Mouse (Mus musculus): ENCODE data around the gene C530008M17Rik. TPM values are rescaled to one million over a fixed set of nuclear protein-coding genes. Genes with fewer than 3 reads are reported as not detected.

The C530008M17Rik gene
- total RNA-seq, 2 experiments from 2014 or later: 118 to 125 TPM

DNA sequence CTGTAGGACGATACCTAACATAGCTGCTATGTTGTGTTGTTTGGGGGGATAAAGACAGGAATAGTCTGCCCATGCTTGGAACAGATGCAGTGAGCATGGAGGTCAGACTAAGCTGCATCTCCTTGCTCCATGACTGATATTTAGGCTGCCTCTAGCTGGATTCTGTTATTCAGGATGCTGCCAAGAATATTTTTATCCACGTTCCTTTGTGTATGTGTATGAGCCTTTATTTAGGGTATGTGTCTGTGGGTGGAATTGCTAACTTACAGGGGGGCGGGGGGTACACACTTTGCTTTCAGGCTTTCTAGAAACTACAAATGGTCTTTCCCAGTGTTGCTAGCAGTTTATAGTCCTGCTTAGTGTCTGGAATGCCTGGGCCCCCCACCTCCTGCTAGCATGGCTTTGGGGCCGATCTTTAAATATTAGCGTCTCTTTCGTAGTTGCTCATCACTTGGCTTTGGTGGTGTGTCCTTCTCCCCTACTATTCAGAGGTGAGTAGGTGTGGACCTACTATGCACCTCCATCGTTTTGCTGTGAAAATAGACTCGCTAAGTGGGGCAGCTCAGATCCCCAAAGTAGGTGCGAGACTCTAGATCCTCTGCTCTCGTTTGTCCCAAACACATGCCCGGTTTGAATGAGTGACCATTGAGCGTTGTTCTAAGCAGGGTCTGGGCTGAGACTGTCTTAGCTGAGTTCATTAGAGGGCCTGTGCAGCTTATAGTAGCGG, 45.0 kb downstream of the C530008M17Rik start:
- no peak for DNase-seq (ENCODE audit: low spot score in 2 of 2)

DNA sequence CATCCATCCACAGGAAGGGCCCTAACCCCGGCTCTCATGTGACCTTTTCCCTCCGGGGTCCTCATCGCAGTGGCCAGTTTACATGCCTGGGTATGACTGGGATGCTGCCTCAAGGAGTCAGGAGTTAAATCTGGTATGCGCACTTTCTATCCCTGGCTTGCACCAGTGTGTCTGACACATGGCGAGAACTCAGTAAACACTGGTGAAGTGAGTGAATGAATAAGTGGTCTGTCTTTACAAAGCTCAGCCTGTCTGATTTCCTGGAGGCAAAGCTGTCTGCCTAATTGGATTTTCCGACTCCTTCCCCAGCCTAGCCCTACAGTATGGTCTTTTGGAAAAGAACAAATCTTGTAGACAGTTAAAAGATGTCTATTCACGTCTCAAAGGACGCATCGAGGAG, 45.8 kb downstream of the C530008M17Rik start:
- DNase-seq (ENCODE audit: low spot score in 2 of 2): peak in 1 of 2 experiments; percentile 36

DNA sequence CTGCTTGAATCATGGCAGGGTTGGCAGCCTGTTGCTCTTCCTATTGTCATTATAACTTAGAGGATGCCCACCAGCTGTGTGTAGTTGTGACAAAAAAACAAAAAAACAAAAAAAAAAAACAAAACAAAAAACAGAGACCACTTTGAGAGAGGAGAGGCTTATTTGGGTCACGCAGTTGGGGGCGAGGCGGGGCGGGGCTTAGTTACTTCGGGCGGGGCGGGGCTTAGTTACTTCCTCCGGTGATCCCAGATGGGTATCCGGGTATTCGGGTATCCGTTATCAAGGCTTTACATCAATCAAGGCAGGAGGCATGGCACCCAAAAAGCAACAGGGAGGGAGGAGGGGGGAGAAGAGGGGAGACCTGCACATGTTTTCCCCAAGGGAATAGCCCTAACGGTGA, 46.3 kb downstream of the C530008M17Rik start:
- DNase-seq (ENCODE audit: low spot score in 2 of 2): no peak

DNA sequence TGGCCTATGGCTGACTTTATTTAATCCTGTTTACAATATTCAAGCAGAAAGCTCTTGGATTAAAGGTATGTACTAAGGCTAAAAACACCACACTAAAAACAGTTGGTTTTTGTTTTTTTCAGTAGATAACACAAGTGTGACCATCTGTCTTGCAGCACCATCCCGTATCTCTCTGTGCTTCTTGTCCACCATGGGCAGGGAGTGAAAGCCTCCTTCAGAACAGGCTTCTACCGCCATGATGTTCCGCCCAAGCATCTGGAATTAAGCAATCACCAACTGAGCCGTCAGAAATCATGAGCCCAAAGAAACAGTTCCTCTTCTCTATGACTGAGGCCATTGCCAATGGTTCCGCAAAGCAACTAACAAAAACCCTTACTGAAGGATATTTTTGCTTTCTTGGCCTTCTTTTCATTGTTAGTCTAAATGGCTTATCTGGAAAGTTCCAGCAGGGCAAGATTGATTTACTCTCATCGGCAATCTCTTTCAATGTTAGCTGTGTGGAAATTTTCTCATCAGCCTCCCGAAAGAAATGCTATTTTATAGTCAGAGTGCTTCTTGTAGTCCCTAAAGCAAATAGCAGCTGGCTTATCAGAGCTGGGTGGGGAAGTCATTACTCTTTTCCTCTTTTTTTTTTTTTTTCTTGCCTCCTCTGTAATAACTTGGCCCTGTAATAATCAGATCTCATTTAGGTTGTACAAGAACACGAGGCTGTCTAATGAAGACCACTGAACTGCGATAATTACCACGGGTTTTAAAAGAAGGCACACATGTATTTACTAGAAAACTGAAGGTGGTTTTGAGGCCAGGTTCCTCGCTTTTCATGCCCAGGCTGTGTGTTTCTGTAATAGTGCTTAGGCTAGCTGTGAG, 49.2 kb downstream of the C530008M17Rik start:
- no peak for DNase-seq (ENCODE audit: low spot score in 2 of 2)

DNA sequence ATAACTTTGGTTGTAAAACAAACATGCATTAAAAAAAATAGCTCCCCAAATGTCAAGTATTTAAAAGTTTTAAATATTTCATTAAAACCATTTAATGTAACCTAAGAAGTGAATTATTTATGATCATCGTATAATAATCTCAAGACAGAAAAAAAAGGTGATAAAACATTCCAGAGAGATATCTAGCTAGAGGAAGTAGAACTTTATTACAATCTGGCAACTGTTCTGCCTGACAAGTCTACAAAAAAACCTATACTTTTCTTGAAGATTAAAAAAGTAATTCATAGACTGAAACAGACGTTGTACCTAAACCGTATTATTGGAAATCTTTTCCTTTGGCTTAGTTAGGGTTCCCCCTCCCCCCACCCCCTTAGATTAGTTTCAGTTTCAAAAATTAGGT, 50.8 kb downstream of the C530008M17Rik start:
- no peak for DNase-seq (ENCODE audit: low spot score in 2 of 2)

DNA sequence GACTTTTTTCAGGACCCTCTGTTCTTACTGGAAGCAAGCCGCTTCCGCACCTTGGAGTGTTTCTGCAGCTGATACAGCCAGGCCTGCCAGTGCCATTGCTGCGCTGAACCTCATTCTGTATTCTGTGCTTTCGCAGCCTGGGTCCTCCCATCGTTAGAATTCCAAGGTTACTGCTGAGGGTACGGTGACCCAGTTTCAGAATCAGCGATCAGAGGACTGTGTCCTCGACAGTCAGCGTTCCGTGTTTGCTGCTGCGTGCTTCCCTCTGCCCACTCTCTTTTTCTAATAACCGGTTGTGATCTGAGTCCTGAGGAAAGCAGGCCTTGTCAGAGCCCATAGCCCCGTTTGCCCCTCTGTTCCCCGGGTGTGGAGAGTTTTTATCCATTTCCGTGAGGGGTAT, 51.7 kb downstream of the C530008M17Rik start:
- no peak for DNase-seq (ENCODE audit: low spot score in 2 of 2)

DNA sequence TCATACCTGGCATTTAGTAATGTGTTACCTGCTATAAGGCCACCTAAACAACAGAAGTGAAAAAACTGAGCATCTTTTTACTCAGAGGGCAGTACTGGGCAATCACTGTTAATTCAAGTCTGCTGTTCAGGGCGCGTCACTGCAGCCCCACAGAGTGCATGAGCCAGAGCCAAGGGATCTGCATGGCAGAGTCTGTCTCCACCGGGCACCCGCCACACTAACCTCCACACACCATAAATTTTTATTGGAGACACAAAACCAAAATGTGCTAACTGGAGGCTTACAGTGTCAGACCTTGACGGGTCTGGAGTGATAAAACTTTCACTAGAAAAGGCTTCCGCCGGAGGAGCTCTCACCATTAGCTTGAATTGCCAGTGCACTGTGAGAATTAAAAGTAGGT, 57.4 kb downstream of the C530008M17Rik start:
- DNase-seq (ENCODE audit: low spot score in 2 of 2): no peak

DNA sequence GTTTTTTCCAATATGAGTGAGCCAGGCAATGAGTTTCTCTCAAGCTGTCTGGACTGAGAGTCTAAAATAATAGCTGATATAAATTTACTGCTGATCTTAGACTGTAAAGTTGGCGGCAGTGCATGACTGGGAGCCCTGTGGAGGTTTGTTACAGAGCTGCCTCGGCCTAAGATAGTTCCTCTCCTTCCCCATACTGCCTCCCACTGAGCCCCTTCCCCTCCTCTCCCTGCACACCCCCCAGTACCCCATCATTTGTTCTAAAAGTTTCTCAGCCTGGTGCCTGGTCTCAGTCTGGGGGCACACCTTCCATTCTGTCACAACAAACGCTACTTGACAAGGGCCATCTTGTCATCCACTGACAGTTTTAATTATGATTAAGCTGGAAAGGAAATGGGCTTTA, 63.6 kb downstream of the C530008M17Rik start:
- DNase-seq (ENCODE audit: low spot score in 2 of 2): no peak

DNA sequence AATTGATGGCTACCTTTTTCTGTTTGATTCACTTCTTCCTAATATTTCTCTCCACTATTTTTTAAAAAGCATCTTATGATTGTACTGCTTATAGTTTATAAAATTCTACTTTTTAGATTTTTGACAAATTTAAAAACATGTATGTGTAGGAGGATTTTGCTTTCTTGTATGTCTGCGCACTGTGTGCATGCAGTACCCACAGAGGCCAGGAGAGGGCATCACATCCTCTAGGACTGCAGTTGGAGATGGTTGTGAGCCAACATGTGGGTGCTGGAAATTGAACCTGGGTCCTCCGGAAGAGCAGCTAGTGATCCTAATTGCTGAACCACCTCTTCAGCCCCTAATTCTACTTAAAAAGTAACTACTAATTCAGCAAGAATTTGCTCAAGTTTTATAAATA, 68.6 kb downstream of the C530008M17Rik start:
- no peak for DNase-seq (ENCODE audit: low spot score in 2 of 2)

DNA sequence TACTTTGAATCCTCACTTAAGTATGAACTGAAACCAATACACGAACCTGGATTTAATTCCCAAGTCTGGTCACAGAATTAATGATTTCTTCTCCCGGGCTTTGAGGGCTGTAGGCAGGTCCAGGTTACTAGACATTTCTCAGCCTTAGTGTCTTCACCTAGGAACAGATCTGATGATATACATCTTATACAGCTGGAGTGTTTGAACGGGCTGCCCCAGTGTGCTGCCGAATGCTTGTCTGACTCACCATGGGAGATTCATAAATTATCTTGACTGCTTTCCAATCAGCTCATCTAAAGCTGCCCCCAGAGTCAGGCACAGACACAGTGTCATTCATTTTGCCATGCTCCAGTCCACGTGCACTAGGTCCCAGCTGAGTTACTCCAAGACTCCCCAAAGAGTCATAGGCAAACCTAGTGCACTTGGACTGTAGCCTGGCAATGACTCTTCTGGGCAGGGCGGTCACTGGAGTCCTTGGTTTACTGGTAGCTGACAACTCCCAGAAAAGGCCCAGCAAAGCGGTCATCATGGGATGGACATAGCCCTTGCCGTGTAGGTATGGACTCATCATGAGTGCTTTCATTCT, 70.3 kb downstream of the C530008M17Rik start:
- DNase-seq (ENCODE audit: low spot score in 2 of 2): no peak

DNA sequence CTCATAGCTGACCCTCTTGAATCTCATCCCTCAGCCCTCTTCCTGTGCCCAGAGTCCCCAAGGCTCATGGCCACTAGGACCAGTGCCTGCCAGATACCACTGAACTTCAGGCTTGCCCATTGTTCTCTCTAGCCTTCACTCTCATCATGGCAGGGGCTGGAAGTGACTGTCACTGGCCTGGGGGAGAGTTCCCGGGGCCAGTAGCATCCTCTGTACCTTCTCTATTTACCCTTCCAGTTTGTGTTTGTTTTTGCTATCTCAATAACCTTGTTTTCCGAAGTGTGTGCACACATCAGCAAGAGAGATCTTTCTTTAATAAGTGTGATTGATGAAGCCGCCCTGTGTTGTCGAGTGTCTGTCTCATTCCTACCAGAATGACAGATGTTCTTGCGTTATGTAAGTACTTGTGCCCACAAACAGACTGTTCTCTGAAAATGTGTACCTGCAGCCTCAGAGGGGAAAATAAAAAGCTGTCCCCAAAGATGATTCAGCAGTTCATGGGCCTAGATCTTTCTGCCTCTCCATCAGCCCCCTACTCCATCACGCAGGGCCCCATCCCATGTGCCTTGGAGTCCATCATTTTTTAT, 76.8 kb downstream of the C530008M17Rik start:
- no peak for DNase-seq (ENCODE audit: low spot score in 2 of 2)

DNA sequence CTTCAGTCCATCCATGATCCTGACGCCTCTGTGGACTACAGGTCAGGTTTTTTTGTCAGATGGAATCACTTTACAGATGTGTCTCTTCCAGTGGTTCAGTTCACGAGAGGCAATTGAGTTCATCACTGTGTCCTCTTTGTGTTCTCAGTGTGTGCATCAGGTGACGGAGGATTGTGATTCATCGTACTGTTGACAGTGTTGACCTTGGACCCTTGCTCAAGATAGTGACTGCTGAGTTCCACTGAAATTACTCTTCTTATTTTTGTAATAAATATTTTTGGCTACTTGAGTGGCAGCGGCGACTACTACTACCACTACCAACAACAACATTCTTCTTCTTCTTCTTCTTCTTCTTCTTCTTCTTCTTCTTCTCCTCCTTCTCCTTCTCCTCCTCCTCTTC, 85.2 kb downstream of the C530008M17Rik start:
- no peak for DNase-seq (ENCODE audit: low spot score in 2 of 2)

DNA sequence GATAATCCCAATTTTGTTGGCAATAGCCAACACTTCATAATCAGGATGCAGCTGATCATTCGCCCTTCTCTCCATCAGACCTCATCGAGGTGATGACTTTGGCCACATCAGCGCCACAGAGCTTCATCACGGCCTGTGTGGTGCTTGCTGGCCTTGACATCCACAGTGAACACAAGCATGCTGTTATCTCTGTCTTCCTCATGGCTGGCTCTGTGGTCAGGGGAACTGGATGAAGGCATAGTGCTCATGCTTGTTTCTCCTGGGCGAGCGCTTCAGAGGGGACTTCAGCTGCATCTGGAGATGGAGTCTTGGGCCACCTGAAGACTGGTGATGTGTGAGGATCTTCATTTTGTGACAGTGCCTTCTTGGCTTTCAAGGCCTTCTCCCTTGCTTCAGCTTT, 85.8 kb downstream of the C530008M17Rik start:
- no peak for DNase-seq (ENCODE audit: low spot score in 2 of 2)

DNA sequence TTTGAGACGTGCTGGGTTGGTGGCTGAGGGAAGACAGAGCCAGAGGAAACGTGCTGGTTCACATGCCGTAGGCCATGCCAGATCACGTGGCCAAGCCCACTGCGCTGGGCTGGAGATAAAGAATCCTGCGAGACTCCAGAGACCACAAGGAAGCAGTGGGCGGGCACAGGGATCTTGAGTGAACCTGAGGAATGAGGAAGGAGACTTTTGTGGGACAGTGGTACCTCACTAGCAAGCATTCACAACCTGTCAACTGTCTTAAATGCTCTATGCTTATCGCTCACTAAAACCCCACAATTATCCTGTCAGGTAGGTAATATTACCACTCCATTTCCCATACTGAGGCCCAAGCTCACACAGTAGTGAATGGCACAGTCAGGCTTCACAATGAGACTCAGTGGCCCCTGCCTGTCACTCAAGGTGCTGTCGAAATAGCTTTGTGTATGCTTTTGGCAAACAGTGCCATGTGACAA, 88.5 kb downstream of the C530008M17Rik start:
- DNase-seq (ENCODE audit: low spot score in 2 of 2): no peak

DNA sequence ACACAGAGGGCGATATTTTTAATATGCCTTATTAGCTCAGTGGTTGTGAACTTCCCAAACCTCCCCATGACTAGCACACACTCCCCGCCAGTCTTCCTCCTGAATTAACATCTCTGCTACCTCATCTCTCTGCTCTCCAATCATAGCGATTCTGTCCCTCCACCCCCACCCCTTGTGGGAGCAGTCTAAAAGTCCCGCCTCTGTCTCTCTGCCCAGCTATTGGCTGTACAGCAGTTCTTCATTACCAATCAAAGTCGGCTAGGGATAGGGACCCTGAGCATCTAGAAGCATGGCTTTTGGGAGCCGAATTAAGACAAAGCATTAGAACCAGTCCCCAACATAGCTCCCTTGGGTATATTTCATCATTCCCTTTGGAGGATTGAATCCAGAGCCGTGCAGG, 91.5 kb downstream of the C530008M17Rik start:
- DNase-seq (ENCODE audit: low spot score in 2 of 2): no peak

DNA sequence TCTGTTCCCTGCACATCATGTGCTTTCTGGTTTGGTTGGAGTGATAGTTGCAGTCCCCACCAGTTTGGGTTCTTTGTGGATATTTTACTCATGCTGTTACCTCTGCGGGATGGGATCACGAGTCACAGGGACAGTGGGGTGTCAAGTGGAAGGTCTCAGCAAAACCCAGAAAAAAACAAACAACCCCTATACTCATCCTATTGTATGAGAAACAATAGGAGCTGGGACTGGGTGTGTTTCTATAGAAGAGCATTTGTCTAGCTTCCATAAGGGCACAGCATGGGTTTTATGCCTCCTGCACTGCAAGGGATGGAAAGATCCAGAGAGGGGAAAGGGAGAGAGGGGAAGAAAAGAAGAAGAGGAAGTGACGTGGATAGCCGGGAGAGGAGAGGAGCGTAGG, 96.0 kb downstream of the C530008M17Rik start:
- DNase-seq (ENCODE audit: low spot score in 2 of 2): no peak

DNA sequence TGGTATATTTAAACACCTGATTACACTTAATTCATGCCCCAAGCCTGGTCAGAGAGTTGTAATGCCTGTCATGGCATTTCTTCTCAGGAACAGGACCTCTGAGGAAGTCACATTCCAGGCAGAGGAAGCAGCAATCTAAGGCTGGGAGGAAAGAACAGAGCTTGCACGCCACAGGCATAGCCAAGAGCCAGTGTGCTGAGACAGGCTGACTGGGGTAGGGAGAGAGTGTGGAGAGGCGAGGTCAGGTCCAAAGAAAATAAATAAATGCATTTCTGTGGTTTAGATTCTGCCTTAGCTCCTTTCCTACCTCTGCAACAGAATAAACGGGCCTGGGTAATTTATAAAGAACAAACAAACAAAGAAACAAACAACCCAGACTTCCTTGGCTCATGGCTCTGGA, 104.0 kb downstream of the C530008M17Rik start:
- DNase-seq (ENCODE audit: low spot score in 2 of 2): no peak

DNA sequence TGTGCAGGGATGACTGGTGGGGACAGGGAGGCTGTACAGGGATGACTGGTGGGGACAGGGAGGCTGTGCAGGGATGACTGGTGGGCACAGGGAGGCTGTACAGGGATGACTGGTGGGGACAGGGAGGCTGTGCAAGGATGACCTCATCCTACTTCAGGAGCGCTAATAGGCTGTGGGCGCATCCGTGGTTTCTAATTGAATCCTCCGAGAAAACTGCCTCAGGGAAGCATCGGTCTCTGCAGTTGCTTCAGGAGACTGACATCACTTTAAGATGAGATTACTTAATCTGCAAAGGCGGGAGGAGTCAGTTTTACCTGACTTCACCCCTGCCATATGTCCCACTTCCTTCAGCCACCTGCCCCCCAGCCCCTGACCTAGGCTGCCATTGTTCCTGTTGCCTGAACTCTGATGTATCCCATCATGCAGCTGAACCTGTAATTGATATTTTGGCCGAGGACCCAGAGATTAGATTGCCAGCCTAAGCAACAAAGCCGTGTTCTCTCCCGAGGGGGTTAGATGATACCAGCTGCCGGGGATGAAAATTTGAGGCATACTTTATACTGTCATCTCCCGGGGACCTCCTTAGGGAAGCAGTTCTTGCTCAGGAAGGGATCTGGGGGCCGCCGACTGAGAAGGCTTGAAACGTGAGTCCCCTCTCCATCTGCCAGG, 105.9 kb downstream of the C530008M17Rik start:
- DNase-seq (ENCODE audit: low spot score in 2 of 2): no peak

DNA sequence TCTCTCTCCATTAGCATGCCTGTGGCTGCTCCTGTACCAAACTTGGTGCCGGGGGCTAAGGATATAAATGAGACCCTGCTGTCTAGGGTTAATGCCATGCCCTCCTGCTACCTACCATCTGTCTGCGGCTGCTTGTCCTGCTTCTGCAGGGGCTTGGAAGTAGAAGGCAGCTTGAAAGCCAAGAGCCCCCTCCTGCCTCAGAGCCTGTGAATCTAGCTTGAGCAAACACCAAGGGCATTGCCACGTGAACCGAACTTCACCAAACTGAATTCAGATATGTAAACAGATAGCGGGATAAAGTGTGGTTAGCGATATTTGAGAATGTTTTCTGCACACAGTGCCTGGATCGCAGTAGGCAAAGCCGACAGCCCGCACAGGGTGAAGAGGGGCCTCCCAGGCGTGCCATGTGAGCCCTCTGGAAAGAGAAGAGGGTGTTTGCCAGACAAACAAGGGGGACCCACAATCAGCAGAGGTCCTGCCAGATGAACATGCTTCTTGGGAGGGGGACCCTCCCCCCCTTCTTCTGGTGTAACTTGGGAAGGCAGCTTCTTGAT, 106.9 kb downstream of the C530008M17Rik start:
- DNase-seq (ENCODE audit: low spot score in 2 of 2): no peak

DNA sequence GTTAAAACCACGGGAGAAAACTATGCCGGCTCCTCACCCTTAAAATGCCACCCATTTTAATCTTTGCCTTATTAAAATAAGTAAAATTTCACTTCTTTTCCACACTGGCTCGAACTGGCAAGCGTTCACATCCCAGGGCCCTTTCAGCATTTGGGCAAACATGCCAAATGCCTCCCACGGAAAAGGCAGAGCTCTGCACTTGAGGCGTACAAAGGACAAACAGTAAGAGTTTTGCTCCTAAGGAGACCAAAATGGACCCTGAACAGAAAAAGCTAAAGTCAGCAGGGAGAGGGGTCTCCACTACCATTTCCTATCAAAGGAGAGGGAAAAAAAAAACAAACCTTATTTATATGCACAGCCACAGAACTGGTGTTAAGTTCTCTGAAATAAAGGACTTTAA, 107.4 kb downstream of the C530008M17Rik start:
- peak in 1 of 2 experiments; percentile 26 for DNase-seq (ENCODE audit: low spot score in 2 of 2)

DNA sequence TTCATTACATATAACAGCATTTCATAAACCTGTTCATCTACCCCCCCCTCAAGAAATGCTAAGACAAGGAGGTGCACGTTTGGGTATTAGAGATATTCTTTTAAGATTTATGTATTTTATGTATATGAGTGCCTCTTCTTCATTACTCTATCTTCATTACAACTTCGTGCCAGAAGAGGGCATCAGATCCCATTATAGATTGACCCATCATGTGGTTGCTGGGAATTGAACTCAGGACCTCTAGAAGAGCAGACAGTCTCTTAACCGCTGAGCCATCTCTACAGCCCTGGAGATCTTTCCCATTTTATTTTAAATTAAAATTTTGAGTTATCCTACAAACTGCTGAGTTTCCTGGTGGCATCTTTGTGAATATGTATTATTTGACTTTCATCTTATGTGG, 112.7 kb downstream of the C530008M17Rik start:
- DNase-seq (ENCODE audit: low spot score in 2 of 2): no peak

Data from layer of hippocampus, postnatal 14 days (tissue).